Mouse (Mus musculus): ENCODE measurements around the gene Acoxl. TPM values are rescaled to one million over a fixed set of nuclear protein-coding genes. Genes with fewer than 3 reads are reported as not detected.
A peak's percentile ranks its signal among the peaks of the same experiment; 100 is the strongest.

Acoxl gene
- polyA plus RNA-seq, 1 experiment from 2014 or later: not detected

DNA sequence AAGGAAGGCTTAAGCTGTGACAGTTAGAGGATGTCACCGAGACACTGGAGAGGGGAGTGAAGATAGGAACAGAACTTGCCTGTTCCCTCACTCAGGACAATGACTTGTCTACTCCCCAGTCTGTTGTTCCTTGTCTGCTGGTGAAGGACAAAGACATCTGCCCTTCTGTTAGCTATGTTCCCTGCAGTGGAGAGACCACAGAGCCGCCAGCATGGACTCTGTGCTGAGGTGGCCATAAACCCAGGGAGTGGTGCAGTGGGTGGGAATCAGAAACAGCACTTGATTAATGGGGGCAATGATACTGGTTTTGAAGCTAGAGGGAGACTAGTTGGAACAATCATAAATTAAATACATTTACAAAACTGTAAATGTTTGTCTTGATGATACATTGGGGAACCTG lies 191.3 kb downstream of the Acoxl start:
- Histone ChIP-seq H3K36me3 (replicated peaks; ENCODE audit: control insufficient read depth, insufficient read depth) (no peaks in the 10 kb centered on the region), H3K4me2 (replicated peaks) (no peak overlapping the region), H3K4me3 (replicated peaks; ENCODE audit: low read length) (no peak overlapping the region), H3K27me3 (ENCODE audit: control insufficient read depth, insufficient read depth, low read length) (no peaks in the 10 kb centered on the region), H3K27ac (no peak overlapping the region), H3K9ac (no peak overlapping the region), H3K4me1 (replicated peaks; ENCODE audit: control insufficient read depth, insufficient read depth, low read length) (no peaks in the 10 kb centered on the region), H3K9me3 (ENCODE audit: control insufficient read depth, low read length) (no peaks in the 10 kb centered on the region)
- ATAC-seq (ENCODE audit: low FRiP score): no peak
- no peak for DNase-seq (ENCODE audit: low spot score)
- 74% methylated on average over 2 of the region's 2 CpGs for WGBS

DNA sequence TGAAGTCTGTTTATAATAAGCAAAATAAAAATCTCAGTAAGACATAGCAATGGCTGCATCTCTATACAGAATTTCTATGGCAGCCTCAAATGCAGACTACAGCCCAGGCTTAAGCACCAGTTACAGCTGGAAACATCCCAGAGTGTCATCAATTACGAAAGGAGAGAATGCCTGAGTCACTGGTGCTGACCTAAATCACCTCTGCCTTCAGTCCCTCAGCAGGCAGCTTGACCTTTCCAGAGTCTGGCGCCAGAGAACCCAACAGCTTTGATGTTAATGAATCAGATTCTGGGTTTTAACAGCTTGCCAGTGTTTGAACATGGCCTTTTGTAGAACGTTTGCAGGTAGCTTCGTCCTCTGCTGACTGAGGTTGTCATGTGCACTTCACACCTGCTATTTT lies 193.4 kb downstream of the Acoxl start:
- Histone ChIP-seq H3K9me3 (ENCODE audit: control insufficient read depth, low read length) (no peaks in the 10 kb centered on the region), H3K36me3 (replicated peaks; ENCODE audit: control insufficient read depth, insufficient read depth) (no peaks in the 10 kb centered on the region), H3K4me2 (replicated peaks) (no peak overlapping the region), H3K4me1 (replicated peaks; ENCODE audit: control insufficient read depth, insufficient read depth, low read length) (no peaks in the 10 kb centered on the region), H3K4me3 (replicated peaks; ENCODE audit: low read length) (no peak overlapping the region), H3K9ac (no peak overlapping the region), H3K27ac (no peak overlapping the region), H3K27me3 (ENCODE audit: control insufficient read depth, insufficient read depth, low read length) (no peaks in the 10 kb centered on the region)
- DNase-seq (ENCODE audit: low spot score): no peak
- no peak for ATAC-seq (ENCODE audit: low FRiP score)
- WGBS: 6% methylated on average over 4 of the region's 4 CpGs

DNA sequence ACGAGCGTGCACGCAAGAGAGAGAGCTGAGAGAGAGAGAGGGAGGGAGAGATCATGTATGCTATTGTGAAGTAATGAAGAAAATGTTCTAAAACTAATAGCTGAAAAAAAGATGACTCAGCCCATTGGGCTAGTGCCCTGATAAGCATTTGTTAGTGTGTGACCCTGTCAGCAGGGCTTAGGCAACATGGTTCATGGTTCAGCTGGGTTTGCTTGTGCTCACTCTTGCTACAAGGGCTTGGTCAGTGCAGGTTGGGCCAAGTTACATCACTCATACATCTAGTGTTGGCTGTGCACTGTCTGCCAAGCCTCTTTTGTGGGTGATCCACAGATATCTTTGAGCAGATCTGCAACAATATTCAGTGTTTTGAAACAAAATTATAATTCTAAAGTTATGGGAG lies 194.8 kb downstream of the Acoxl start:
- DNase-seq (ENCODE audit: low spot score) (no peak), ATAC-seq (ENCODE audit: low FRiP score) (no peak)
- Histone ChIP-seq H3K4me3 (replicated peaks; ENCODE audit: low read length) (no peak overlapping the region), H3K4me1 (replicated peaks; ENCODE audit: control insufficient read depth, insufficient read depth, low read length) (no peaks in the 10 kb centered on the region), H3K9me3 (ENCODE audit: control insufficient read depth, low read length) (no peaks in the 10 kb centered on the region), H3K4me2 (replicated peaks) (no peak overlapping the region), H3K27me3 (ENCODE audit: control insufficient read depth, insufficient read depth, low read length) (no peaks in the 10 kb centered on the region), H3K36me3 (replicated peaks; ENCODE audit: control insufficient read depth, insufficient read depth) (no peaks in the 10 kb centered on the region), H3K9ac (no peak overlapping the region), H3K27ac (no peak overlapping the region)
- WGBS: 90% methylated on average over 3 of the region's 3 CpGs

DNA sequence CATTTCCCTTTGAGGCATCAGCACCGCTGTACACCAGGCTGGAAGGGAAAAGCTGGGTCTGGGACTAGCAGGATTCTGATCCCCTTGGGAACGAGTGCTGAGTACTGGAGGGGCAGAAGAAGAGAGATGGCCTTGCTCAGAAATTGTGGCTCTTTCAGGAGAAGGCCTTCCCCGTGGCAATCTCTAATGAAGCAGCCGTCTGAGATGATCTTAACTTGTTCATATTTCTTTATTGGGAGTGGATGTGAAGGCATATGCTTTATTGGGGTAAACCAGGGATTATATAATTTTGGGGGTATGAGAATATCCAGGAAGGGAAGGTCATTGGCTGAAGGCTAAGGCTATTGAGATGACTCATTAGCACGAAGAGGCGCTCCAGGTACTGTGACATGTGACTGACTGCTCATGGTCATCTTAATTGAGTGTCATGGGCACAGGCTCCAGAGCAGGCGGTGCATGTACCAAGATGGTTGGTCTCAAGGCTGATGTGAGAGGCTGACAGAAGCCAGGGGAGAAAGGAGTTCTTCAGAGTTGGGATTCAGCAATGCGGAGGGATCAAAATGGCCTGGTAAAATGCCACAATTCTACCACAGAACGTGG lies 195.5 kb downstream of the Acoxl start:
- Histone ChIP-seq H3K9me3 (ENCODE audit: control insufficient read depth, low read length) (no peaks in the 10 kb centered on the region), H3K4me3 (replicated peaks; ENCODE audit: low read length) (no peak overlapping the region), H3K27me3 (ENCODE audit: control insufficient read depth, insufficient read depth, low read length) (no peaks in the 10 kb centered on the region), H3K4me1 (replicated peaks; ENCODE audit: control insufficient read depth, insufficient read depth, low read length) (no peaks in the 10 kb centered on the region), H3K9ac (no peak overlapping the region), H3K36me3 (replicated peaks; ENCODE audit: control insufficient read depth, insufficient read depth) (no peaks in the 10 kb centered on the region), H3K27ac (no peak overlapping the region), H3K4me2 (replicated peaks) (no peak overlapping the region)
- ATAC-seq (ENCODE audit: low FRiP score) (no peak), DNase-seq (ENCODE audit: low spot score) (no peak)
- WGBS: 92% methylated on average over 9 of the region's 9 CpGs

DNA sequence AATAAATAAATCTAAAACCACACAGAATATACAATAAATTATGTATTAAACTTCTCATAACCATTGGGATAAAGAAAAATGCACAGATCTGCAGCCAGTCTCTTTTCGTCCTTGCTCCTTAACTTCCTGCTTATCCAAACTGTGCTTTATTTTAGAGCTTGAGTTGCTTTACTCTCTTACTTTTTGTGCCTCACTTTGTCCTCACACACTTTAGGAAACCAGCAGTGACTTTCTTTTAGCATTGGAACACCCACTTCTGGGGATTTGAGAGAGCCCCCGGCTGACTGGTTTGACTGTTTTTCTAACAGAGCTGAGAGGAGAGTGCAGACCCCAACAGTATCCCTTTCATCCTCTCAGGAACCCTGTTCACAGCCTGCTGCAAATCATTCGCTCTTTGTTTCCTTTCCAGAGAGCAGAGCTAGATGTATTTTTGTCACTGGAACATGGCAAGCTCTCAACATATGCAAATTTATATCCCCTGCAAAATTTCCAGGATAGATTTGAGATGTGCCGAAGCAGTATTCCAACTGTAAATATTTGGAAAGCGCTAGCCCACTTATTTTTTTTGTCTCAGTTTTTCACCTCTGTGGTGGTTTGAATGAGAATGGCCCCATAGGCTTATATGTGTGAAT lies 199.7 kb downstream of the Acoxl start:
- Histone ChIP-seq H3K27me3 (ENCODE audit: control insufficient read depth, insufficient read depth, low read length) (no peaks in the 10 kb centered on the region), H3K9ac (no peak overlapping the region), H3K4me3 (replicated peaks; ENCODE audit: low read length) (no peak overlapping the region), H3K27ac (no peak overlapping the region), H3K36me3 (replicated peaks; ENCODE audit: control insufficient read depth, insufficient read depth) (no peaks in the 10 kb centered on the region), H3K9me3 (ENCODE audit: control insufficient read depth, low read length) (no peaks in the 10 kb centered on the region), H3K4me2 (replicated peaks) (no peak overlapping the region), H3K4me1 (replicated peaks; ENCODE audit: control insufficient read depth, insufficient read depth, low read length) (no peaks in the 10 kb centered on the region)
- ATAC-seq (ENCODE audit: low FRiP score) (no peak), DNase-seq (ENCODE audit: low spot score) (no peak)
- 86% methylated on average over 5 of the region's 5 CpGs for WGBS

DNA sequence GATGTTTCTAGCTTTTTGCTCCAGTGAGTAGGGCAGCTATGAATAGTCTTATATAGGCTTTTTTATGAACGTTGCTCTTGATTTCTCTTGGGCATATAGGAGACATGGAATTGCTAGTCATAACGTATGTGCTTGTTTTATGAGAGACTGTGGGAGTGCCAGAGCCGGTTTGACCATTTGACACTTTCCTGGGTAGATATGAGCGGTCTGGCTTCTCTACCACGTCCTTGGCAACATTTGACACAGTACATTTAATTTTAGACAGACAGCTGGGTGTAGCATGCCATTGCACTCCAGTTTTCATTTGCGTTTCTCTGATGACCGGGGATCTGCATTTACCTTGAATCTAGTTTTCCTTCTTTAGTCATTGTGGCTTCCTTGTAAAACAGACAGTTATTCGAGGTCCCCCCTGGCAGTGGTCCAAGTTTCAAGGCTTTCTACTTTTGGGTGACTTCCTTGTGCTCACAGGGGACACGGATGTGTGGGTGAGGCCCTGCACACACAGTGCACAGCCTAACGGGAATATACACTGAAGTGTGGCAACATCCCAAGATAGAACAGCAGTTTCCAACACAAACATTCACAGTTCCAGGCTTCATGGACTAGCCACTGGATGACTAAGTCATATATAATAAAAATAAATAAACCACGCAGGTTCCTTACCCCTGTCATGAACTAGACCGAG lies 202.5 kb downstream of the Acoxl start:
- Histone ChIP-seq H3K4me1 (replicated peaks; ENCODE audit: control insufficient read depth, insufficient read depth, low read length) (no peaks in the 10 kb centered on the region), H3K36me3 (replicated peaks; ENCODE audit: control insufficient read depth, insufficient read depth) (no peaks in the 10 kb centered on the region), H3K4me2 (replicated peaks) (no peak overlapping the region), H3K27ac (no peak overlapping the region), H3K27me3 (ENCODE audit: control insufficient read depth, insufficient read depth, low read length) (no peaks in the 10 kb centered on the region), H3K4me3 (replicated peaks; ENCODE audit: low read length) (no peak overlapping the region), H3K9ac (no peak overlapping the region), H3K9me3 (ENCODE audit: control insufficient read depth, low read length) (no peaks in the 10 kb centered on the region)
- 81% methylated on average over 12 of the region's 12 CpGs for WGBS
- DNase-seq (ENCODE audit: low spot score) (no peak), ATAC-seq (ENCODE audit: low FRiP score) (no peak)

DNA sequence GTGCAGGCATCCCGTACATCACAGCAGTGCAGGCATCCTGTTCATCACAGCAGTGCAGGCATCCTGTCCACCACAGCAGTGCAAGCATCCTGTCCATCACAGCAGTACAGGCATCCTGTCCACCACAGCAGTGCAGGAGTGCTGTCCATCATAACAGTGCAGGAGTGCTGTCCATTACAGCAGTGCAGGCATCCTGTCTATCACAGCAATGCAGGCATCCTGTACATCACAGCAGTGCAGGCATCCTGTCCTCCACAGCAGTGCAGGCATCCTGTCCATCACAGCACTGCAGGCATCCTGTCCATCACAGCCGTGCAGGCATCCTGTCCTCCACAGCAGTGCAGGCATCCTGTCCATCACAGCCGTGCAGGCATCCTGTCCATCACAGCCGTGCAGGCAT lies 207.8 kb downstream of the Acoxl start:
- Histone ChIP-seq H3K27me3 (ENCODE audit: control insufficient read depth, insufficient read depth, low read length) (no peaks in the 10 kb centered on the region), H3K9me3 (ENCODE audit: control insufficient read depth, low read length) (no peaks in the 10 kb centered on the region), H3K36me3 (replicated peaks; ENCODE audit: control insufficient read depth, insufficient read depth) (no peaks in the 10 kb centered on the region), H3K4me2 (replicated peaks) (no peak overlapping the region), H3K27ac (no peak overlapping the region), H3K9ac (0 out of 2 replicates have a peak overlapping the region, but pooled peaks have one; percentile 16), H3K4me3 (replicated peaks; ENCODE audit: low read length) (no peak overlapping the region), H3K4me1 (replicated peaks; ENCODE audit: control insufficient read depth, insufficient read depth, low read length) (no peaks in the 10 kb centered on the region)
- DNase-seq (ENCODE audit: low spot score) (no peak), ATAC-seq (ENCODE audit: low FRiP score) (no peak)
- WGBS: 61% methylated on average over 4 of the region's 4 CpGs

DNA sequence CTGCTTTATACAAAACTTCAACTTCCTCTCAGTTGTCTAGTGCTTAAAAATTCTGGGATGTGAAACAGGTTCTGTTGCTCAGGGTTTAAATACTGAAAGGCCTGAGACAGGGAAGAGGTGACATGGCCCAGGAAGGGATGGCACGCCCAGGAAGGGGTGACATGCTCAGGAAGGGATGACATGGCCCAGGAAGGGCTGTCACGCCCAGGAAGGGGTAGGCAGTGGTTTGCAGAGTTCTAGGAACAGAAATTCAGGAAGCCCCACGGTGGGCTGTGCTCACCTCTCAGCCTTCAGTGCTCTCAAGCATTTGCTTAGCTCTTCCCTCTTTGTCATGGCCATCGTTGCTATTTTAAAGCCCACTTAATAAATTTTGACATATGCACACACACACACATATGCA lies 216.2 kb downstream of the Acoxl start:
- no peak overlapping the region for H3K4me3 ChIP-seq (replicated peaks; ENCODE audit: low read length)
- DNase-seq (ENCODE audit: low spot score): no peak
- H3K9ac ChIP-seq: no peak overlapping the region
- no peaks in the 10 kb centered on the region for H3K27me3 ChIP-seq (ENCODE audit: control insufficient read depth, insufficient read depth, low read length)
- no peaks in the 10 kb centered on the region for H3K4me1 ChIP-seq (replicated peaks; ENCODE audit: control insufficient read depth, insufficient read depth, low read length)
- H3K9me3 ChIP-seq (ENCODE audit: control insufficient read depth, low read length): no peaks in the 10 kb centered on the region
- WGBS: 89% methylated on average over 4 of the region's 4 CpGs
- H3K27ac ChIP-seq: no peak overlapping the region
- H3K36me3 ChIP-seq (replicated peaks; ENCODE audit: control insufficient read depth, insufficient read depth): no peaks in the 10 kb centered on the region
- no peak for ATAC-seq (ENCODE audit: low FRiP score)
- H3K4me2 ChIP-seq (replicated peaks): no peak overlapping the region

DNA sequence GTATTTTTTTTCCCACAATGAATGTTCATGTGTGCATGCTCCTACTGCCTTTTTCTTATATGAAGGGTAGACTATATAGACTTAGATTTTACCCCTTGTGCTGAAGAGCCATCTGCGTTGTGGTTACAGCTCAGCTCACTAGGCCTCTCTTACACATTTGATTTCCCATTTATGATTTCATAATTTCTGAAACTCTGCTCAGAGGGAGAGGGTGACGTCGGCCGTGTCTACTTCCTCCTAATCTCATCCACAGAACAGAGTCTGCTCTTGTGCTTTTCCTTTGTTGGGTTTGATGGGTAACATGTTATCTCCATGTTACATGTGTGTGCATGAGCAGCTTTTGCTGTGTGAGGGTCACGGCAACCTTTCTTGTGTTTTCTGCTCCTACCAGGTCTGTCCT lies 219.2 kb downstream of the Acoxl start:
- Histone ChIP-seq H3K4me3 (replicated peaks; ENCODE audit: low read length) (no peak overlapping the region), H3K27ac (no peak overlapping the region), H3K36me3 (replicated peaks; ENCODE audit: control insufficient read depth, insufficient read depth) (no peaks in the 10 kb centered on the region), H3K9me3 (ENCODE audit: control insufficient read depth, low read length) (no peaks in the 10 kb centered on the region), H3K27me3 (ENCODE audit: control insufficient read depth, insufficient read depth, low read length) (no peaks in the 10 kb centered on the region), H3K9ac (no peak overlapping the region), H3K4me2 (replicated peaks) (no peak overlapping the region), H3K4me1 (replicated peaks; ENCODE audit: control insufficient read depth, insufficient read depth, low read length) (no peaks in the 10 kb centered on the region)
- ATAC-seq (ENCODE audit: low FRiP score): no peak
- WGBS: 97% methylated on average over 5 of the region's 5 CpGs
- no peak for DNase-seq (ENCODE audit: low spot score)

Data from hindbrain, embryonic 14.5 days (tissue).